Mouse (Mus musculus) CD8-positive naive resting alpha-beta T cell, adult 2 months (primary cell): Measurements from ENCODE around the gene Tigd3.
A peak's percentile ranks its signal among the peaks of the same experiment; 100 is the strongest.

ENCODE experiments used
- DNase-seq, 2 experiments: peaks; one replicate each; pipeline ENCODE4 v3.0.0; 2022; ENCODE audit warnings: low read depth in 2 of 2, low spot score in 2 of 2

Tigd3 gene

DNA sequence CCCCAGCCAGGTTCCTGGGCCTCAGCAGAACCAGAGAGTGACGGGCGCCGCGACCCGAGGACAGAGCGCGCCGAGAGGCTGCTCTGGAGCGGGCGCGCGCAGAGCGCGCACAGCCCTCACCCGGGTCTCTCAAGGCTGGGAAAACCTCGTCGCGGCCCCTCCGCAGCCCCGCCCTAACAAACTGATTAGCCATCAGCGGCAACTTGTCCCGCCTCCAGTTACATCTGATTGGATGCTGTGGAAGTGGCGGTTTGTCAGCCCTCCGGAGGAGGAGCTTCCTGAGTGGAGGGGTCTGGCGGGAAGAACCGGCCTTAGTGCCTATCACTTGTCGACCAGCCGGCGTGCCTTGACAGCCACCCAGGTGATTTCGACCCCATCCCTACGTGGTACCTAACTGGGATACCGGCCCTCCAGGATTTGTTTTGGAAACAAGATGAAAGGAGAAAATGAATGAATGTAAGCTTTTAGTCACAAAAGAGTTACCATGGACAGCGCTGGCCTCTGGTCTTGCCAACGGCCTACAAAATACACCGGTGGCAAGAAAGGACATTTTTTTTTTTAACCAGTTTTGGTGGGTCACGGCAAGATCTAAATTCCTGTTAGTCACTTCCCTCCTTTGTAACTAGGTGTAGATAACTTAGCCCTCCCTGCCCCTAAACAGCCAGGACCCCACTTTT is at the start of gene Tigd3:
TSS of gene Tigd3 (minus strand) at position 148 of the 677 bp plus-strand sequence.
- DNase-seq = peak; percentile 71 to 85

DNA sequence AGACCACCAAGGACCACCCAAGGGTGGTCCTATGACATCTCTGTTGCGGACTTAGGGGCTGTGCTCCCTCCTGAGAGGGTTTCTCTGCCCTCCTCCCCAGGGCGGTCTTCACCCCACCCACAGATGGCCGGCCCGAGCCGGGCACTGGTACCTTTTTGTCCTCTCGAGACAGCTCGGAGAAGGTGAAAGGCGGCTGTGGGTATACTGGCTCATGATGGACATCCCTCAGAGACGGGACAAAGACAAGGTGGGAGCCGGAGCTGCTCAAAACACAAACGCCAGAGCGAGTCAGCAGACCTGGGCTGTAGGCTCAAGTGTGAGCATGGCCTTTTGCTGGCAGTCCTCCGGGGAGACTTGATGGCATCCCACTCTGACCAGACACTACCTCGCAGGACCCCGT is 49.5 kb upstream of the Tigd3 start:
- no peak for DNase-seq

DNA sequence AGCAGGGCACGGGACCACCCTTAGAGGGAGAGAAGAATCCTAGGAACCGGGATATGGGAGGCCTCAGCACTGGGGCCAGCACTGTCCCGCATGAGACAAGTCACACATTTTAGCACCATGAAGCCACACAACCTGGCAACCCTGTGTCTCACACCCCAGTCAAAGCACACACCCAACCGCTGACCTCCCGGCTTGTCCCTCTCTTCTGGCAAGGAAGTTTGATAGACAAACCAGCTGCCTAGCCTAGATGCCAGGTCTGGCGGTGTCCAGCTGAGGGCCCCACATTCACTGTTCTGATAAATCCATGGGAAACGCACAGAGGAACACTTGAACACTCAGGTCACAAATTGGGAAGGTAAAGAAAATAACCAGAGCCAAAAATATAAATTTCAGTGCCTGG is 48.6 kb upstream of the Tigd3 start:
- DNase-seq = no peak

DNA sequence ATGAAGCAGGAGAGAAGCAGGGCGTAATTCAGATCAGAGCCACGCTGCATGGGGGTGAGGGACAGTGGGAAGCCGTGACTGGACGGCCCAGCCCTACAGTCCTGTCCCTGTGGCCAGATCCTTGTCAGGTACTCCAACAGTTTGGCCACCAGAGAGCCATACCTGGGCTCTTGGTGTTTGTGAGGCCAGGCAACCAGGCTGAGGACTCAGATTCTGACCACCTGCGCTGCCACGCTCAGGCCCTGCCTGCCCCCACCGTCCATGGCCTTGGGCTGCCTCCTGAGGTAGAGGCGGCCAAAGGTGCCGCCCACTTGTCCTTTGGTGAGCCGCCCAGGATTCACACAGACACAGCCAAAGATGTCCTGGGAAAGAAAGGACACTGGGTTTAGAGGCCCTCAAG is 46.7 kb upstream of the Tigd3 start:
- DNase-seq = no peak

DNA sequence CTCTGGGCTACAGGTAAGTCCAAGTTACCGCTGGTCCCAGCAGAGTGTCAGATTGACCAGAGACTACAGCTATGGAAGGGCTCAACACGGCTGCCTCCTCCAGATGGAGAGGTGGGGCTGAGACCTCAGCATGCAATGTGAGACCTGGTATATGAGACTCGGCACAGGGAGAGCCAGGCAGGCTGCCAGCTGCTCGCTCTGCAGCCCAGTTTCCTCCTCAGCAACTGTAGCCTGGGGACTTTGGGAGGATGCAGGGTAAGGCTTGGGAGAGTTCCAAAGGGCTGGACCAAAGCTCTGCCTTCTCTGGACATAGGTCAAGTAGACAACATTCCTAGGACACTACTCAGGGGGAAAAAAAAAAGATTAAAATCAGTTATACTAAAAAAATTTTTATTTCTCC is 46.2 kb upstream of the Tigd3 start:
- DNase-seq = no peak

DNA sequence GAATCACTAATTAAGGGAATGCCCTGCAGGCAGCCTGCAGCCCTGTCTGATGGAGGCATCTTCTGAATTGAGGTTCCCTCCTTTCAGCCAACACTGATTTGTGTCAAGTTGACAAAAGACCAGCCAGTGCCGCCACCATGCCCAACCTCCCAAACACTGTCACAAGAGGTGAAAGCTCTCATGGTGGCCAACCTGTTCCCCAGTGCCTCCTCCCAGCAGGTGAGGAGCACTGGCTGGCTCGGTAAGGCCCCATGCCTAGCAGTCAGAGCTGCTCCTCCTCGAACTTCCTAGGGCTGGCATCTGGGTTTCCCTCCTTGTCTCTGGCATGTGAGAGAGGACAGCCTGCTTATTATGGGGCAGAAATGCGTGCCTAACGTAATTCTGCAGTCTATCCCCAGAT is 45.8 kb upstream of the Tigd3 start:
- DNase-seq = no peak

DNA sequence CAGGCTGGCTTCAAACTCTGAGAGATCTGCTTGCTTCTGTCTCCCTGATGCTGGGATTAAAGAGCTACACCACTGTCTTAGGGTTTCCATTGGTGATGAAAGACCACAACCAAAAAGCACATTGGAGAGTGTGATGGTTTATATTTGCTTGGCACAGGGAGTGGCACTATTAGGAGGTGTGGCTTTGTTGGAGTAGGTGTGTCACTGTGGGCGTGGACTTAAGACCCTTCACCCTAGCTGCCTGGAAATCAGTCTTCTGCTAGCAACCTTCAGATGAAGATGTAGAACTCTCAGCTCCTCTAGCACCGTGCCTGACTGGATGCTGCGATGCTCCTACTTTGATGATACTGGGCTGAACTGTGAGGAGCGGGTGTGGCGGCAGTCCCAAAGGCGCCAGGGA is 44.6 kb upstream of the Tigd3 start:
- DNase-seq = no peak

DNA sequence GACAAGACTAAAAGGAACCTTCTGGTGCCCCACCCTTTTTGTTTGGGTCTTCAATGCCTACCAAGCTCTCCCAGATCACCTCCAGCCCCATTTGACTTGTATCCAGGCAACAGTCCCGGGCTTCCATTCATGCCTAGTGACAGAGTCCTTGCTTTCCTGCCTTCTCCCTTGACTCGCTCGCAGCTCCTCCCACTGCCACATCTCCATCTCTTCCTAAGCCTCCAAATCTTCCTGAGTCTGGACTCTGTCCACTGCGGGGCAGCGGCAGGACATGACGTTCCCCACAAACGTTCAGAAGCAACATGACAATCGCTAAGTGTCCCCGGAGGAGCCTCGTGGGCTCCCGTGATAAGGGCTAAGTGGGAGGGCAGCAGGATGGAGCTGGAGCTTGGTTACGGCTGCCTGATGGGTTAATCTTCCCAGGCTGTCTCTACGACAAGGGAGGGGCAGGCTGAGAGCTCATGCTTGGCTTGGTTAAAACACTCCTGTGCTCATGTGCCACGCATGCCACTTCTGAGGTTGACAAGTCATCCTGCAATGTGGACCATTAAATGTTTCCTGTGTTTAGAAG is 44.0 kb upstream of the Tigd3 start:
- DNase-seq = no peak

DNA sequence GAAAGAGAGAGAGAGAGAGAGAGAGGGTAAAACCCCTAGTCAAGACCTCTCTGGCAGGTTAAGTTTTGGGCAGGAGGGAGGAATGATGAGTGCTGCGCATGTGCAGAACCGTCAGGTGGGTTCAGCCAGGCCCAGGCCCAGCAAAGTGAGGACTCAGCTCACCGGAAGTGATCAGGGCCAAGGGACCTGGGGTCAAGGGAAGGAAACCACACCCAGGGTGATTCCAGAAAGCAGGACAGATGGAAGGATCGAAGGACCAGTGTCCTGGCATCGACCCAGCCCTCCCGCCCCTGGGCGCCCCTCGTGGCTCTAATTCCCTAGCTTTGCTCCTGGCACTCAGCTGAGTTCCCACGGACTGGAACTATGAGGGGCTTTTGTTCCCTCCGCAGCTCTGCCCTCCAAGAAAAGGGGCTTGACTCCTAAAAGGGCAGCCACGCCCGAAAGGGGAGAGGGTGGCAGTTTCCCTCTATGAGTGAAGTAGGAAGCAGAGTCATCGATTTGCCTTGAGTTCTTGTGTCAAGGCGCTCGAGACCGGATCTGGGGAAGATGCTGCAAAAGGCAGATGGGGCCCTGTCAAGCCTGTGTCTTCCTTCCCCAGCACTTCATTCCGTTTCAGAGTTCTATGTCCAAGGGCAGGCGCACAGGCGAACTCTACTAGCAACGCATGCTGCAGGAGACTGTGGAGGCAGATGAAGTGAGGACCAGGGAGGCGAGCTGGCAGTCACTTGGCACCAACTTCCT is 43.3 kb upstream of the Tigd3 start:
- no peak for DNase-seq

DNA sequence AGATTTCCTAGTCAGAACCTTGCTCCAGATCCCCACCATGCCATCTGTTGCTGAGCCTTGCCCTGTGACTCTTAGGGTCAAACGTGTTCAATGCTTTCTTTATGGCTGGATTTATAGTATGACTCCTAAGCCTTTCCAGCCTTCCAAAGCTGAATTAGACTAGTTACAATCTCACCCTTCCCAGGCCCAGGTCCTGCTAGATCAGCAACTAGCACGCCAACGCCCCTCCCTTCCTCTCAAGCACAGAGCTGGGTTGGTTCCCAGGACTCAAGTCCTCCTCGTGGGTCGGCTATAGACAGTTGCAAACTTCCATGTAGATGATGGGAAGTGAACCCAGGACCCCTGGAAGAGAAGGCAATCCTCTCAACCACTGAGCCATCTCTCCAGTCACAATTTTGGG is 41.7 kb upstream of the Tigd3 start:
- no peak for DNase-seq

DNA sequence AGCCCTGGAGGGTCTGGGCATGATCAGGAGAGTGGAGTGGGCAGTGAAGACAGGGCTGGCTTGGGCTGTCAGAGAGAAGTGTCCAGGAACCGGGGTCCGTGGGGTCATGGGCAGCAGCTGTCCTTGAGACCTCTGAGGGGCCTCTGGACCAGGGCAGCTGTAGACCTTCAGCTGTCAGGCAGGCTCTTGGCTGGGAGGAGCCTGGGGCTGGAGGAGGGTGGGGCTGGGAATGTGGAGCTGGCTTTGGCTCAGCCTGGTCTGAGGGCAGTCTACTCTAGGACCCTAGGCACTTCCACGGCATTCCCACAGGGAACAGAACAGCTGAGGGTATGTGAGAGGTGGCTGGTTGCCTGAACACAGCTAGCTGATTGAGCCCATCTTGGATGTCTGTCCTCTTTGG is 41.3 kb upstream of the Tigd3 start:
- no peak for DNase-seq

DNA sequence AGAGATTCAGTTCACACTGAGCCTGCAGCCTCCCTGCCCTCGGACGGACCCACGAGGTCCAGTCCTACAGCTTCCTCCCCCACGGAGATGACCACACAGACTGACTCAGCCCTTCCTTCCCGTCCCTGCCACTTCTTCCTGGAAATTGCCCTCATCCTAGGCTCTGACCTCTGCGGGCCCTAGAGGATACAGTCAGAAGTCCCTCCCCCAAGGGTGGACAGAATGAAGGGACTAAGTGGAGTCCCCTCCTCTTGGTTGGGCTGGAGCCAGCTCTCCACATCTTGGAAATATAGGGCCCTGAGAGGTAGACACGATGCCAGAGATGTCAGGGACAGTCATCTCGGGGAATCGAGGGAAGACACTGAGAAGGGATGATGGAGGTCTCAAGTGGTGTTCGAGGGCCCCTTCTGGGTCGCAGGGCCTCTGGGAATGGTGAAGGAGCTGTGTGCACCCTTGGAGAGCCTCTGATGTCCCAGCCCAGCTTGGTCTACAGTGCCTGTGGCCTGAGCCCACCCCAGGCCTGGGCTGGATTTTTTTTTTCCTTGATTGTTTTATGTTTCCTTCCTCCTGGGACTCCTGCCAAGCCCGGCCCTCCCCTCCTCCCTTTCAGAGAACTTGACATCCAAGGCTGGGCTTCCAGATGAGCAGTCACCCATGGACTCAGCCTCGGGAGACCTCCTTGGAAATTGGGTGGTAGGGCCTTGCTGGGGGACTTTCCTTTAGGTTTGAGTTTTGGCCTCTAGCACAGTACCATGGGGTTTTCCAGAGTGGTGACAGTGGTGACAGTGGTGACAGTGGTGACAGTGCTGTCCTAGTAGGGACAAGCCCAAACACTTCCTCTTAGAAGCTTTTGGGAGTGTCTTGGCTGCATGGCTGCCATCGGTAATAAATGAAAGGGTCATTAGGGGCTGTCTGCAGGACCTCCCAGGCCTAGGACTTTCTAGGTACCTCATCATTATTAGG is 36.0 kb upstream of the Tigd3 start:
- no peak for DNase-seq

DNA sequence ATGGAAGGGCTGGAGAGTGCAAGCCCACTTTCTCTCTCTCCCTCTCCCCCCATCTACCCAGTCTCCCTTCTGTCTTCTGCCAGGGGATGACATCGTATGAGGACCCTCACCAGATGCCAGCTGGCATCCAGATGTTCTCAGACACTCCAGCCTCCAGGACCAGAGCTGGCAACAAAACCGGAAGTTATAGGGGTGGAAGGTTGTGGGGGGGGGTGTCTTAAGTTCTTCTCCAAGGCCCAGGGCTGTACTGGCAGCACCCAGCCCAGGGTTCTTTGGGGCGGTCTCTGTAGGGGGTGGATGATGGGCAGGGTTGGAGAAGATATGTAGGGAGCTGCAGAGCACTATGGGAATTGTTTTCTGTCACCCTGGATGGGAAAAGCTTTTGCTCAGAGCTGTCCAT is 34.6 kb upstream of the Tigd3 start:
- no peak for DNase-seq

DNA sequence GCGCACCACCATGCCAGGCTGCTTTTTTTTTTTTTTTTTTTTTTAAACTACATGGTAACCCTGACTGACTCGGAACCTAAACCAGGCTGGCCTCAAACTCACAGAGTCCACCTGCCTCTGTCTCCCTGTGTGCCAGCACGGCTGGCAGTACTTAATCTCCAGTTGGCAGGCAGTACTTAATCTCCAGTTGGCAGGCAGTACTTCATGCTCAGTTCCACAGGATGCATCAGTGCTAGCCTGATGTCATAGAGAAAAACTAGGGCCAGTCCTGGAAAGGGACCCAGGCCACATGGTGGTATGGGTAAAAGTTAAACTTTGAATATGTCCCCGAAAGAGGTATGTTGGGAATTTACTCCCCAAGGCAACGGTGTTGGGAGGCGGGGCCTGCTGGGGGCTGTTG is 34.2 kb upstream of the Tigd3 start:
- no peak for DNase-seq

DNA sequence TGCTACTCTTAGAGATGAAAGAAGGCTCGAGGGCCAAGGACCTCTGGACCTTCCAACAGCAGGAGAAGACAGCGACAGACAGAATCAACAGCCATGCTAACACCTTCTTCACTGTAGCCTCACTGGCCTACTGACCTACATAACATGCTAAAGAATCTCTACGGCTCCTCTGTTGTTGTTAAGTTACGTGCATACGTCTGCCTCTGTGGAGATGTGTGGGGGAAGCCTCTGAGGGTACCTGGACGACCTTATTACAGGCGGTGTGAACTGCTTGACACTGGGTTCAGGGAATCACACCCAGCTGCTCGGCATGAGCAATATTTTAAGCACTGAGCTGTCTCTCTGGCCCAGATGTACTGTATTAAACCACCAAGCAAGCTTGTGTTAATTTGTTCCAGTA is 33.6 kb upstream of the Tigd3 start:
- DNase-seq = no peak

DNA sequence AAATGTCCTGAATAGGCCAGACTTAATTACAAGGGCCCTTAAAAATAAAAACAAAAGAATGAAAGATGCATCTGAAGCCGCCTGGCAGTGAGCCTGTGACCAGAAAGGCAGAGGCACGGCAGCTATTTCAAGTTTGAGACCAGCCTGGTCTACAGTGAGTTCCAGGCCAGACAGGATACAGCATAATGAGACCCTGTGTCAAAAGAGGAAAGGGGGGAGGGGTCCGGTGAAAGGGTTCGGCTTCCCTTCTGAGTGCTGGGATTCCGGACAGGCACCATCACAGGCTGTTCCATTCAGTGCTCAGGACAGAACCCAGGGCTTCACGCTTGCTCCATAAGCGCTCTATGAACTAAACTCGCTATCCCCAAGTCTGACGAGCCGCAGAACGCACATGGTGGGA is 33.1 kb upstream of the Tigd3 start:
- DNase-seq = no peak

DNA sequence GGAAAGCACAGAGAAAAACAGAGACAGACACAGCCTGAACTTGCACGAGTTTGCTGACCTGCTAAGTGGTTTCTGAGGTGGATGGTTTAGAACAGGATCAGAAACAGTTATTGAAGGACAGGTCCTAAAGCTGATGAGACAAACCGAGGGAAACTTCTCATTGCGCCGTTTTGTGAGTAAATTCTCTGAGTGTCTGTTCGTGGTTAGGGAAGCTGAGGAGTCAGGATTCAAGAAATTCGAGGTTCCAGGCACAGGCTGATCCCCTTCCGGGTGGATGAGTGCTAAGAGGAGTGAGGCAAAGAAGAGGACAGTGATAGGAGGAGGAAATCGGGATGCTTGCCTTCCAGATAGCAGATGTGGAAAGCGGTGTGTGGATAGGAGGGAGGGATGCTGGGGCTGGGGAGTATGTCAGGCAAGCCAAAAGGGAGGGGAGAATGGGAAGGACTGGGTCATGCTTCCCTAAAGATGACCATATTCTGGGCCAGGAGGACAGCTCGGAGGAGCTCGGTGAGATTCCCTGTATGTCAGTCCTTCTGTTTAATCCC is 31.4 kb upstream of the Tigd3 start:
- DNase-seq = no peak

DNA sequence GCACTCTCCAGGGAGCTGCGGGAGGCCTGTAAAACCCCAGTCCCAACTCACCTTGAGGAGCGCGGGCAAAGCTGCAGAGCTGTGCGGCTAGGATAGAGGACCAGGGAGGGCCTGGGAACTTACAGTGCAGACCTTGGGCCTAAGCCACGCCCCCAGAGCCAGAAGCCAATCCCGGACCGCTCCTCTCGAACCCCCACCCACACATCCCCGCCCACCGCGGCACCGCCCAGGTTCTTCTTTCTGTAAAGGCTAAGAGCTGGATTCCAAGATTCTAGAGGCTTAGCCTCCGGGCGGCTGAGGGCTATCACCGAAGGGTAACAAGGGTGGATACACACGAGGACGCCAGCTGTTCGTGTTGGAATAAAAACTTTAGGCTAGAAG is 30.8 kb upstream of the Tigd3 start, which contains the start of gene Cdc42ep2:
TSS of gene Cdc42ep2 (minus strand) at position 104 of the 381 bp plus-strand sequence.
- DNase-seq = peak; percentile 73 to 87

DNA sequence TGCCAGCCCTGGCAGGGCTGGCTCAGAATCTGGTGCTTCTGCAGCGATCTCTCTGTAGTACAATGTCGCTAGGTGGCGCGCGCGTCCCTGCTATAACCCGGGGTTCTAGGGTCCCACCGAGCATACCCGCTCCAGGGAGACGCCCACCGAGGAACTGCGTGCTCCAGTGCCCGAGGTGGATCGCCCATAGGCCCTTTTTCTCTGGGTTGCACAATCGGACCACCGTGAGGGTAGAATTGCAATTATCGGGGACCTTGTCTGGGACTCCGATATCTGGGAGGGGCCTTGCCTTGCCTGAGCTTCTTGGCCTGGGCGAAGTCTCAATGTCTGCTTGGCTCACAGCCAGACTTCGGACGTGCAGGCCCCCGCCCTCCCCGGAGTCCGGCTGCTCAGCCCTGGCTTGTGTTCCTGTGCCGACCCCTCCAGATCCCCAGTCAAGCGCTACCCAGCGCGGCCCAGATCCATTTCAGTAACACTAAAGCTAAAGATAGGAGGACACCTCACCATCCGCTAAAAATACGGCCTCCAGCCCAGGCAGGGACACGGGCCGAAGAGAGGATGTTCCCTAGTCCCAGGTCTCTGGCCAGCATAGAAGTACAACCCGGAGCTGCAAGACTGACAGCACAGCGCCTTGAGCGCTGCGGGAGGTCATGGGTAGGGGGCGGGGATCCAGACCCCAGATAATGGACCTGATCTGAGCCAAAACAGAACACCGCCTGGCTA is 30.2 kb upstream of the Tigd3 start:
- DNase-seq = peak; percentile 69 to 85

DNA sequence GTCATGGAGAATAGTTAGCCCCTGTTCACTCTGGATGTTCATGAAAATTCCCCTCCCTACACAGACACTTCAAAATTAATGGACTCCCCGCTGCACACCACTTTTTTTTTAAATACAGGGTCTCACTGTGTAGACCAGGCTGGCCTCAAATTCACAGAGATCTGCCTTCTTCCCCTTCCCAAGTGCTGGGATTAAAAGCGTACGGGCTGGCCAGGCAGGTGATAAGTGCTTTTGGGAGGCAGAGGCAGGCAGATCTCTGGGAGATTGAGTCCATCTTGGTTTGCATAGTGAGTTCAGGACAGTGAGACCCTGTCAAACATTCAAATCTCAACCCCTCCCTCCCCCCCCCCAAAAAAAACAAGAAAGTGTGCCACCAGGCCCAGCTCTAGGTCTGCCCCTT is 29.0 kb upstream of the Tigd3 start:
- no peak for DNase-seq
